Mouse (Mus musculus): Measurements from ENCODE around the gene Ssr1.

Gene Ssr1

GRCm38 (mm10) chr13:37946734-37947133, 47.3 kb downstream of the Ssr1 start:
- peak; percentile 78 for DNase-seq (ENCODE audit: low read depth, low spot score)

- DNase-seq (ENCODE audit: low read depth, low spot score): no peak
These were observed 48.6 kb downstream of the Ssr1 start for GRCm38 (mm10) chr13:37945392-37945791.

- DNase-seq (ENCODE audit: low read depth, low spot score): peak; percentile 51
These were observed 49.7 kb downstream of the Ssr1 start for GRCm38 (mm10) chr13:37944306-37944705.

- DNase-seq (ENCODE audit: low read depth, low spot score): no peak
These were observed 50.6 kb downstream of the Ssr1 start for GRCm38 (mm10) chr13:37943466-37943865.

GRCm38 (mm10) chr13:37942887-37943331, 51.1 kb downstream of the Ssr1 start:
- DNase-seq (ENCODE audit: low read depth, low spot score): no peak

- DNase-seq (ENCODE audit: low read depth, low spot score): no peak
These were observed 51.8 kb downstream of the Ssr1 start for GRCm38 (mm10) chr13:37941950-37942886.

- no peak for DNase-seq (ENCODE audit: low read depth, low spot score)
These were observed 52.8 kb downstream of the Ssr1 start for GRCm38 (mm10) chr13:37941138-37941645.

- no peak for DNase-seq (ENCODE audit: low read depth, low spot score)
These were observed 53.4 kb downstream of the Ssr1 start for GRCm38 (mm10) chr13:37940649-37941048.

- DNase-seq (ENCODE audit: low read depth, low spot score): no peak
These were observed 53.9 kb downstream of the Ssr1 start for GRCm38 (mm10) chr13:37940167-37940566.

- no peak for DNase-seq (ENCODE audit: low read depth, low spot score)
These were observed 57.7 kb downstream of the Ssr1 start for GRCm38 (mm10) chr13:37936351-37936750.

GRCm38 (mm10) chr13:37934920-37935319, 59.1 kb downstream of the Ssr1 start:
- DNase-seq (ENCODE audit: low read depth, low spot score): no peak

- no peak for DNase-seq (ENCODE audit: low read depth, low spot score)
These were observed 59.9 kb downstream of the Ssr1 start for GRCm38 (mm10) chr13:37934075-37934474.

- DNase-seq (ENCODE audit: low read depth, low spot score): no peak
These were observed 62.7 kb downstream of the Ssr1 start for GRCm38 (mm10) chr13:37931210-37931922.

GRCm38 (mm10) chr13:37930621-37931020, 63.4 kb downstream of the Ssr1 start:
- no peak for DNase-seq (ENCODE audit: low read depth, low spot score)

- DNase-seq (ENCODE audit: low read depth, low spot score): no peak
These were observed 63.9 kb downstream of the Ssr1 start for GRCm38 (mm10) chr13:37930091-37930490.

GRCm38 (mm10) chr13:37929532-37929931, 64.5 kb downstream of the Ssr1 start:
- DNase-seq (ENCODE audit: low read depth, low spot score): no peak

- DNase-seq (ENCODE audit: low read depth, low spot score): no peak
These were observed 67.6 kb downstream of the Ssr1 start for GRCm38 (mm10) chr13:37926394-37926793.

GRCm38 (mm10) chr13:37924461-37924948, 69.5 kb downstream of the Ssr1 start:
- DNase-seq (ENCODE audit: low read depth, low spot score): no peak

- no peak for DNase-seq (ENCODE audit: low read depth, low spot score)
These were observed 70.2 kb downstream of the Ssr1 start for GRCm38 (mm10) chr13:37923643-37924460.

GRCm38 (mm10) chr13:37923091-37923490, 70.9 kb downstream of the Ssr1 start:
- DNase-seq (ENCODE audit: low read depth, low spot score): no peak

GRCm38 (mm10) chr13:37920727-37921126, 73.3 kb downstream of the Ssr1 start:
- DNase-seq (ENCODE audit: low read depth, low spot score): no peak

All from forelimb bud, embryonic 11.5 days (tissue).